Mouse (Mus musculus) liver, adult 2 months (tissue): ENCODE measurements at regions not wholly inside any gene's neighbourhood (a gene's known extent, or its start where the extent isn't known, plus 50 kb on each side); places are given as distances from the start of the nearest gene placed in this dataset.

Experiments
- DNase-seq: peaks from one replicate; pipeline ENCODE4 v3.0.0-alpha.2; 2011; ENCODE audit warnings: low read depth, low spot score; ENCODE audit errors: extremely low read depth
- H3K27ac ChIP-seq: fragments of 200-500 bp; replicated peaks from 2 replicates; pipeline ENCODE4 v1.5.1; 2012; ENCODE audit warnings: low read depth, mild to moderate bottlenecking, control low read depth, inconsistent platforms, low read length; ENCODE audit not compliant: insufficient read depth
- H3K27me3 ChIP-seq: fragments of 200-500 bp; 2 replicates; pipeline ENCODE4 v1.6.1; 2012; ENCODE audit warnings: mild to moderate bottlenecking, moderate library complexity, low read length, inconsistent platforms; ENCODE audit not compliant: control insufficient read depth, insufficient read depth
- H3K36me3 ChIP-seq: fragments of 200-500 bp; 2 replicates; pipeline ENCODE4 v1.6.1; 2012; ENCODE audit warnings: low read length, inconsistent platforms; ENCODE audit not compliant: control insufficient read depth, insufficient read depth
- H3K4me1 ChIP-seq: fragments of 200-500 bp; 2 replicates; pipeline ENCODE4 v1.6.1; 2011; ENCODE audit warnings: low read length; ENCODE audit not compliant: control insufficient read depth, insufficient read depth
- H3K4me3 ChIP-seq: fragments of 200-500 bp; 2 replicates; pipeline ENCODE4 v1.5.1; 2011; ENCODE audit warnings: low read depth, mild to moderate bottlenecking, control low read depth, low read length, moderate library complexity; ENCODE audit not compliant: insufficient read depth
- H3K79me2 ChIP-seq: fragments of 200-500 bp; 2 replicates; pipeline ENCODE4 v1.6.1; 2012; ENCODE audit warnings: inconsistent platforms, mild to moderate bottlenecking, low read length, moderate library complexity; ENCODE audit not compliant: control insufficient read depth, insufficient read depth
- H3K9ac ChIP-seq: fragments of 200-500 bp; 2 replicates; pipeline ENCODE4 v1.6.1; 2012; ENCODE audit warnings: low read depth, mild to moderate bottlenecking, control low read depth, inconsistent platforms, low read length
- CTCF ChIP-seq: fragments of 200-500 bp; IDR thresholded peaks from 2 replicates; pipeline ENCODE4 v1.5.1; 2011; ENCODE audit warnings: low read depth, low read length, control low read depth
- POLR2A ChIP-seq: fragments of 200-500 bp; IDR thresholded peaks from 2 replicates; pipeline ENCODE4 v1.6.1; 2011; ENCODE audit warnings: low read length, control low read depth; ENCODE audit not compliant: insufficient read depth; ENCODE audit errors: extremely low read depth
- WGBS: fragments of 180-500 bp; shearing (Covaris S2); methylation state at CpG from one replicate; pipeline ENCODE4 v1.1.7; 2018; 5-methylcytosine and 5-hydroxymethylcytosine counted together

DNA sequence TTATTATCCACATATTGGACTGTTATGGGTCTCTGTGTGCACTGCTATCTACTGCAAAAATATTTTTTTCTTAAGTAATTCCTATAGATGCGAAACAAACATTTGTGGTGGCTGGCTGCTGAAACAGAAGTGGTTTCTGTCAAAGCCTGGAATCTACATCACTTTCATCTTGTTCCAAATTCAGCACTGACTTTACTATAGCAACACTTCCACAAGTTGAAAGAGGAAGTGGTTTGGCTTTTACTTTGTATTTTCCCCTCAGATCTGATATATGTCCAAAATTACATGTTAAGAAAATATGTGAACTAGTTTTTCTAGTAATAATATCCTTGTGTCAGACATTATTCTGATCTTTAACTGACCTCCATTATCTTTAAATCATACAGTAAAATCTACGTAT, 2715.8 kb downstream of the 9330182O14Rik start:
- Histone ChIP-seq H3K9ac (no peak overlapping the region), H3K4me3 (no peak overlapping the region), H3K79me2 (no peaks in the 10 kb centered on the region), H3K4me1 (no peaks in the 10 kb centered on the region), H3K27ac (no peak overlapping the region), H3K27me3 (no peaks in the 10 kb centered on the region), H3K36me3 (no peaks in the 10 kb centered on the region)
- WGBS = 85% methylated on average over 2 of the region's 2 CpGs
- TF ChIP-seq CTCF = no peak
- no peak for TF ChIP-seq POLR2A
- no peak for DNase-seq

DNA sequence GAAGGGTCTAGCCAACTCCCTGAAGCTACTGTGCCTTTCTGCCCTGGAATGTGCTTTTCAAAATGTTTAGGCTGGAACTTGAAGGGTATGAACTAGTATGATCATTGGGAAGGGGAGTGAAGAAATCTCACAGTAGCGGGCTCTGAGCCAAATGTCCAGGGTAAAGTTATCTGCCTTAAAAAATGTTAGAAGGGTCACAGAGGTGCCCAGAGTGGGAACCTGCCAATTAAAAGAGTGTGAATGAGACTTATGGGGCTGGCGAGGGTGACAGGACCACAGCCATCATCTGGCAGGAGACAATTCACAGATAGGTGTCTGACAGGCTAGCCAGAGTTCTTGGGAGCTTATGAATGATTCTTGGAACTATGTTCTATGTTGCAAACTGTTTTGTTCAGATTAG, 2738.3 kb downstream of the 9330182O14Rik start:
- Histone ChIP-seq H3K9ac (no peak overlapping the region), H3K27ac (no peak overlapping the region), H3K36me3 (no peaks in the 10 kb centered on the region), H3K27me3 (no peaks in the 10 kb centered on the region), H3K4me1 (no peaks in the 10 kb centered on the region), H3K4me3 (no peak overlapping the region), H3K79me2 (no peaks in the 10 kb centered on the region)
- WGBS = 69% methylated on average over 2 of the region's 2 CpGs
- no peak for DNase-seq
- TF ChIP-seq POLR2A (no peak), CTCF (no peak)

DNA sequence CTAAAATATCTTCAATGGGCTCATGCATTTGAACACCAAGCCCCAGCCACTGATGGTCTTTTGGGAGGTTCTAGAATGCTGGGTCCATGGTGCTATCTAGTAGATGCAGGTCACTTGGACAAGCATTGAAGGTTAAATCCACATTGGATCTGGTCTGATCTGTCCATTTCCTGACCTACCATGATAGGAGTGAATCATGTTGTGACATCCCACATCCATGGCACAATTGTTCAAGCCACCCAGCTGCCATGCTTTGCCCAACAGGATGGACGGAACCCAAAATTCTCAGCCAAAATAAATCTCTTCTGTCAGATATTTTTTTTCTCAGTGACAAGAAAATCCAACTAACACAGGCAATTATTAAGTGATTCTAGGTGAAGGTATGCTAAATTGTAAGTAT, 2760.4 kb downstream of the 9330182O14Rik start:
- H3K4me1 ChIP-seq = peaks cover 5% of the 10 kb centered on the region; the same call in 1 of the 2 replicates
- no peak overlapping the region for H3K27ac ChIP-seq
- H3K4me3 ChIP-seq = no peak overlapping the region
- H3K36me3 ChIP-seq = no peaks in the 10 kb centered on the region
- no peaks in the 10 kb centered on the region for H3K27me3 ChIP-seq
- no peak for TF ChIP-seq POLR2A
- TF ChIP-seq CTCF = no peak
- 38% methylated on average over 1 of the region's 1 CpGs for WGBS
- peak; percentile 94 for DNase-seq
- H3K9ac ChIP-seq = no peak overlapping the region
- no peaks in the 10 kb centered on the region for H3K79me2 ChIP-seq

DNA sequence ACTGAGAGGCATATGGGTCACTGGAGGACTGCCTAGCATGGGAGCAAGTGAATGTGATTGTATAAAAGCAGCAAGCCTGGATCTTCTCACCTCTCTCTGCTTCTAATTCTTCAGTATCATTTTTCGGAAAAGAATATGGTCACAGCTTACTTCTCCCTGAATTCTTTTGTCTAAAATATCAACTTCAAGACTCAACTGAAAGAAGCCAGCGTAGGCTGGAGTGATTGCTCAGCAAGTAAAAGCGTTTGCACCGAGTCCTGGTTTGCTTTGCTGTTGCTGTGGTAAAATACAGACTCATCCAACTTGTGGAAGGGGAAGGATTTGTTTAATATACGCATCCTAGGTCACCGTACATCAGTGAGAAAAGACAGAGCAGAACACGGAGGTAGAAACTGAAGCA, 2765.9 kb downstream of the 9330182O14Rik start:
- no peaks in the 10 kb centered on the region for H3K27me3 ChIP-seq
- DNase-seq = no peak
- peaks cover under 1% of the 10 kb centered on the region; the same call in 1 of the 2 replicates for H3K4me1 ChIP-seq
- H3K27ac ChIP-seq = no peak overlapping the region
- TF ChIP-seq POLR2A (no peak), CTCF (no peak)
- no peaks in the 10 kb centered on the region for H3K36me3 ChIP-seq
- no peak overlapping the region for H3K9ac ChIP-seq
- 83% methylated on average over 7 of the region's 7 CpGs for WGBS
- H3K79me2 ChIP-seq = no peaks in the 10 kb centered on the region
- H3K4me3 ChIP-seq = no peak overlapping the region

DNA sequence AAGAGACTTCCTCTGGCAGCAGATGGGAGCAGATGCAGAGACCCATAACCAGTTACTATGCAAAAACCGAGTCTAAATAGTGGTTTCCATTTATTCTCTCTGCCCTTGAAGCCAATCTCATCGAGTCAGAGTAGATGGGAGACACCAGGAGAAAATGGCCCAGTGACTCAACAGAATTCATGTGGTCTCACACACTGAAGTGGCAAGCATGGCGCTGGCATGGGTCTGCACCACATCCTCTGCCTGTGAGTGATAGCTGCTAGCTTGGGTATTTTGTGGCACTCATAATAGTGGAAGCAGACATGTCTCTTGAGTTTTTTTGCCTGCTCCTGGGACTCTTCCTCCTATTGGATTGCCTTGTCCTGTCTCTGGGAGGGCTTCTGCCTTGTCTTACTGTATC, 2767.6 kb downstream of the 9330182O14Rik start:
- H3K79me2 ChIP-seq = no peaks in the 10 kb centered on the region
- TF ChIP-seq CTCF = no peak
- WGBS = 68% methylated on average over 3 of the region's 3 CpGs
- no peak for DNase-seq
- no peak overlapping the region for H3K27ac ChIP-seq
- H3K36me3 ChIP-seq = no peaks in the 10 kb centered on the region
- no peak overlapping the region for H3K4me3 ChIP-seq
- H3K4me1 ChIP-seq = no peaks in the 10 kb centered on the region
- H3K9ac ChIP-seq = no peak overlapping the region
- H3K27me3 ChIP-seq = no peaks in the 10 kb centered on the region

DNA sequence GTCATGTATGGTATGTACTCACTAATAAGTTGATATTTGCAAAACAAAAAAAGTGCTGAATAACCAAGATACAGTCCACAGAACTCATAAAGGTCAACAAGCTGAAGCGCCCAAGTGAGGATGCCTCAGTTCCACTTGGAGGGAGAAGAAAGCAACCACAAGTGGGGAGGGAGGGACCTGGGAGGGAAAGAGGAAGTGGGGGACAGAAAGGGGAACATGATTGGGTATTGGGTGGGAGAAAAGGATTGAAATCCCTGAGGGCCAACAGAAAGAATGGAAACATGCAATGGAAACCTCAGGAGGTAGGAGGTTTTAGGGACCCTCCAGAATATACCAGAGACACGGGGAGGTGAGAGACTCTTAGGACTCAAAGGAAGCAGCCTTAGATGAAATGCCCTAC, 2777.2 kb downstream of the 9330182O14Rik start:
- Histone ChIP-seq H3K4me3 (no peak overlapping the region), H3K27me3 (no peaks in the 10 kb centered on the region)
- WGBS = 76% methylated on average over 2 of the region's 2 CpGs

More for the DNA sequence above, 2777.2 kb downstream of the 9330182O14Rik start:
- Histone ChIP-seq H3K4me1 (no peaks in the 10 kb centered on the region), H3K36me3 (no peaks in the 10 kb centered on the region), H3K79me2 (no peaks in the 10 kb centered on the region), H3K9ac (no peak overlapping the region), H3K27ac (no peak overlapping the region)
- no peak for TF ChIP-seq CTCF
- no peak for TF ChIP-seq POLR2A
- no peak for DNase-seq
